Mouse (Mus musculus): ENCODE measurements around the gene Zc4h2. TPM values are rescaled to one million over a fixed set of nuclear protein-coding genes. Genes with fewer than 3 reads are reported as not detected.

The Zc4h2 gene
- polyA plus RNA-seq (2012; rRNA removed): 1.6 and 2.0 TPM in 2 replicates

- peak; percentile 87 for DNase-seq
- H3K27me3 ChIP-seq (replicated peaks; ENCODE audit: control insufficient read depth, insufficient read depth, low read length): no peaks in the 10 kb centered on the region
- H3K4me1 ChIP-seq (ENCODE audit: control insufficient read depth, insufficient read depth, low read length): no peaks in the 10 kb centered on the region
- TF ChIP-seq POLR2A (IDR thresholded peaks at IDR 0.05; ENCODE audit: low read depth, low read length): no peak
- TF ChIP-seq CTCF (conservative IDR thresholded peaks at IDR 0.05; ENCODE audit: insufficient read depth, insufficient read length, low read depth, low read length): no peak
- WGBS: 9% methylated on average over 7 of the region's 7 CpGs
- H3K36me3 ChIP-seq (ENCODE audit: control insufficient read depth, insufficient read depth, low read length): no peaks in the 10 kb centered on the region
- H3K27ac ChIP-seq (ENCODE audit: insufficient read depth, low read depth, low read length): peak within 1 kb of the TSS; percentile 83
- H3K4me3 ChIP-seq (ENCODE audit: insufficient read depth, low read depth, low read length): peak within 1 kb of the TSS; percentile 67
Measured at GRCm38 (mm10) chrX:95657804-95658599, at the start of gene Zc4h2. TSS of gene Zc4h2 (minus strand) at chrX:95658509.

GRCm38 (mm10) chrX:95687119-95687518 is 28.8 kb upstream of the Zc4h2 start:
- whole genome bisulfite sequencing: 19% methylated on average over 1 of the region's 1 CpGs
- H3K4me3 ChIP-seq (ENCODE audit: insufficient read depth, low read depth, low read length): no peak overlapping the region
- no peaks in the 10 kb centered on the region for H3K36me3 ChIP-seq (ENCODE audit: control insufficient read depth, insufficient read depth, low read length)

GRCm38 (mm10) chrX:95682206-95682605 is 23.9 kb upstream of the Zc4h2 start:
- H3K27ac ChIP-seq (ENCODE audit: insufficient read depth, low read depth, low read length): no peak overlapping the region
- no peaks in the 10 kb centered on the region for H3K4me1 ChIP-seq (ENCODE audit: control insufficient read depth, insufficient read depth, low read length)
- H3K27me3 ChIP-seq (replicated peaks; ENCODE audit: control insufficient read depth, insufficient read depth, low read length): no peaks in the 10 kb centered on the region
- no peaks in the 10 kb centered on the region for H3K36me3 ChIP-seq (ENCODE audit: control insufficient read depth, insufficient read depth, low read length)
- H3K4me3 ChIP-seq (ENCODE audit: insufficient read depth, low read depth, low read length): no peak overlapping the region
- no peak for DNase-seq
- WGBS: 79% methylated on average over 1 of the region's 1 CpGs
- TF ChIP-seq POLR2A (IDR thresholded peaks at IDR 0.05; ENCODE audit: low read depth, low read length) (no peak), CTCF (conservative IDR thresholded peaks at IDR 0.05; ENCODE audit: insufficient read depth, insufficient read length, low read depth, low read length) (no peak)

More at GRCm38 (mm10) chrX:95687119-95687518, 28.8 kb upstream of the Zc4h2 start:
- peak; percentile 5 for DNase-seq
- H3K27ac ChIP-seq (ENCODE audit: insufficient read depth, low read depth, low read length): no peak overlapping the region
- TF ChIP-seq CTCF (conservative IDR thresholded peaks at IDR 0.05; ENCODE audit: insufficient read depth, insufficient read length, low read depth, low read length) (no peak), POLR2A (IDR thresholded peaks at IDR 0.05; ENCODE audit: low read depth, low read length) (no peak)
- no peaks in the 10 kb centered on the region for H3K27me3 ChIP-seq (replicated peaks; ENCODE audit: control insufficient read depth, insufficient read depth, low read length)
- H3K4me1 ChIP-seq (ENCODE audit: control insufficient read depth, insufficient read depth, low read length): no peaks in the 10 kb centered on the region

- WGBS: 4% methylated on average over 12 of the region's 12 CpGs
- Histone ChIP-seq H3K27ac (ENCODE audit: insufficient read depth, low read depth, low read length) (peak overlapping the region; percentile 83), H3K36me3 (ENCODE audit: control insufficient read depth, insufficient read depth, low read length) (no peaks in the 10 kb centered on the region), H3K27me3 (replicated peaks; ENCODE audit: control insufficient read depth, insufficient read depth, low read length) (no peaks in the 10 kb centered on the region), H3K4me3 (ENCODE audit: insufficient read depth, low read depth, low read length) (peak overlapping the region; percentile 67), H3K4me1 (ENCODE audit: control insufficient read depth, insufficient read depth, low read length) (no peaks in the 10 kb centered on the region)
- TF ChIP-seq POLR2A (IDR thresholded peaks at IDR 0.05; ENCODE audit: low read depth, low read length) (no peak), CTCF (conservative IDR thresholded peaks at IDR 0.05; ENCODE audit: insufficient read depth, insufficient read length, low read depth, low read length) (no peak)
- no peak for DNase-seq
Measured at GRCm38 (mm10) chrX:95658600-95659084, 333 bp upstream of the Zc4h2 start.

GRCm38 (mm10) chrX:95600609-95601008 is 57.7 kb downstream of the Zc4h2 start:
- WGBS: 70% methylated on average over 5 of the region's 5 CpGs
- no peaks in the 10 kb centered on the region for H3K36me3 ChIP-seq (ENCODE audit: control insufficient read depth, insufficient read depth, low read length)
- no peaks in the 10 kb centered on the region for H3K4me1 ChIP-seq (ENCODE audit: control insufficient read depth, insufficient read depth, low read length)
- no peak for DNase-seq
- H3K27ac ChIP-seq (ENCODE audit: insufficient read depth, low read depth, low read length): no peak overlapping the region
- TF ChIP-seq POLR2A (IDR thresholded peaks at IDR 0.05; ENCODE audit: low read depth, low read length): no peak
- TF ChIP-seq CTCF (conservative IDR thresholded peaks at IDR 0.05; ENCODE audit: insufficient read depth, insufficient read length, low read depth, low read length): no peak
- no peak overlapping the region for H3K4me3 ChIP-seq (ENCODE audit: insufficient read depth, low read depth, low read length)
- H3K27me3 ChIP-seq (replicated peaks; ENCODE audit: control insufficient read depth, insufficient read depth, low read length): no peaks in the 10 kb centered on the region

Other genes with a start within 250 kb of the Zc4h2 start
- gene Amer1, start 213.6 kb downstream of the Zc4h2 start, polyA plus RNA-seq (2012; rRNA removed): 1.8 TPM in 2 replicates
- 0.86 TPM in 1 of 2 replicates, not detected in the other for gene Asb12, start 100.5 kb downstream of the Zc4h2 start, polyA plus RNA-seq (2012; rRNA removed)
- gene Pfn5, start 100.4 kb downstream of the Zc4h2 start, polyA plus RNA-seq (2012; rRNA removed): not detected in 2 replicates
- gene Zc3h12b, start 53.2 kb upstream of the Zc4h2 start, polyA plus RNA-seq (2012; rRNA removed): 0.69 and 0.71 TPM in 2 replicates

Measured in kidney, adult 2 months (tissue).